ENCODE assay signal across 21 mouse cellular contexts in genomic region chr10:70116454-70116853, GRCm38 (mm10).
"Had no signal": no experiment of that assay in that cellular context is flagged by ENCODE, and none has a peak within 500 bp of the region (broad histone marks: within the 10 kb centered on the region; RNA-seq: fewer than 3 reads in every experiment).

No protein-coding gene starts in this region.

- ATAC-seq: intestine, postnatal 0 days; liver, embryonic 12.5 days; midbrain, embryonic 13.5 days; midbrain, embryonic 16.5 days had no signal

- DNase-seq: kidney, adult 8-10 months; kidney, postnatal 14 days; kidney, postnatal 4 days; liver; lung, adult 18-20 months; lung, postnatal 10 days; lung, postnatal 4 days; right cerebral cortex, postnatal 4 days; thymus, postnatal 36 days had no signal

- H3K4me2 ChIP-seq: kidney, embryonic 15.5 days; limb, embryonic 13.5 days; liver, embryonic 12.5 days; liver, embryonic 15.5 days; lung, embryonic 15.5 days; midbrain, embryonic 13.5 days; stomach, embryonic 15.5 days had no signal

- H3K4me3 ChIP-seq: kidney, embryonic 15.5 days; limb, embryonic 10.5 days; limb, embryonic 13.5 days; liver, embryonic 12.5 days; liver, embryonic 15.5 days; lung, embryonic 15.5 days; midbrain, embryonic 10.5 days; midbrain, embryonic 13.5 days; myocyte; stomach, embryonic 15.5 days had no signal

- H3K9ac ChIP-seq: kidney, embryonic 15.5 days; limb, embryonic 13.5 days; liver, embryonic 12.5 days; liver, embryonic 15.5 days; lung, embryonic 15.5 days; midbrain, embryonic 13.5 days; stomach, embryonic 15.5 days had no signal

- H3K36me3 ChIP-seq: liver, embryonic 15.5 days; lung, embryonic 15.5 days; stomach, embryonic 15.5 days had no signal

- H3K27ac ChIP-seq: kidney, embryonic 15.5 days; limb, embryonic 10.5 days; limb, embryonic 13.5 days; liver, embryonic 12.5 days; liver, embryonic 15.5 days; lung, embryonic 15.5 days; midbrain, embryonic 10.5 days; midbrain, embryonic 13.5 days; stomach, embryonic 15.5 days had no signal

- H3K27me3 ChIP-seq: kidney, embryonic 15.5 days; limb, embryonic 13.5 days; liver, embryonic 12.5 days; liver, embryonic 15.5 days; lung, embryonic 15.5 days; midbrain, embryonic 13.5 days; stomach, embryonic 15.5 days had no signal

- H3K9me3 ChIP-seq: kidney, embryonic 15.5 days; limb, embryonic 10.5 days; limb, embryonic 13.5 days; liver, embryonic 12.5 days; liver, embryonic 15.5 days; lung, embryonic 15.5 days; midbrain, embryonic 13.5 days; stomach, embryonic 15.5 days had no signal
